Comparison of ENCODE assay signal across 29 mouse cellular contexts in the genomic region with DNA sequence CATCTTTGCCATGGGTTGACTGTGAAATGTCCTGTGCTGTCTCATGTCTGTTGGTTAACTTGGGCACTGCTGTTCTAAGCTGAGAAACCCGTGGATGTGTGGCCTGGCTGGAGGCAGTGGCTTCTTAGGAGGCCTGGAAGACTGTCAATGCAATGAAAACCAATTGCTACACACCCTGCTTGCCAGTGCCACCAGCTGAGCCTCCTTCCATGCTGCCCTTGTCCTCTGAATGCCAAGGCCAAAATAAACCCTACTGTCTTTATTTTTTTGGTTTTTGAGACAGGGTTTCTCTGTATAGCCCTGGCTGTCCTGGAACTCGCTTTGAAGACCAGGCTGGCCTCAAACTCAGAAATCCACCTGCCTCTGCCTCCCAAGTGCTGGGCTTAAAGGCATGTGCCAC. TPM values are rescaled to one million over a fixed set of nuclear protein-coding genes. Genes with fewer than 3 reads are reported as not detected.
"Had no signal": no experiment of that assay in that cellular context is flagged by ENCODE, and none has a peak within 500 bp of the region (broad histone marks: within the 10 kb centered on the region; RNA-seq: fewer than 3 reads in every experiment).

No protein-coding gene starts in this region.

- ATAC-seq: hindbrain, embryonic 16.5 days; inflammation-experienced regulatory T-cells, adult 6 months; intestine, embryonic 15.5 days; intestine, postnatal 0 days; liver, embryonic 12.5 days had no signal

- H3K4me2 ChIP-seq: heart, embryonic 12.5 days; hindbrain, embryonic 12.5 days; hindbrain, embryonic 14.5 days; intestine, embryonic 15.5 days; kidney, embryonic 15.5 days; limb, embryonic 13.5 days; limb, embryonic 15.5 days; liver, embryonic 12.5 days had no signal

- H3K27ac ChIP-seq: heart, embryonic 10.5 days; hindbrain, embryonic 10.5 days; hindbrain, embryonic 12.5 days; hindbrain, embryonic 14.5 days; intestine, embryonic 15.5 days; kidney, embryonic 15.5 days; kidney, postnatal 0 days; limb, embryonic 13.5 days; limb, embryonic 15.5 days; liver, embryonic 12.5 days; liver, embryonic 14.5 days had no signal

- H3K27me3 ChIP-seq: heart, embryonic 12.5 days; hindbrain, embryonic 12.5 days; intestine, embryonic 15.5 days; kidney, embryonic 15.5 days; limb, embryonic 13.5 days; limb, embryonic 15.5 days; liver, embryonic 12.5 days had no signal

- H3K4me1 ChIP-seq: heart, embryonic 12.5 days; hindbrain, embryonic 10.5 days; hindbrain, embryonic 12.5 days; intestine, embryonic 15.5 days; kidney, embryonic 15.5 days; limb, embryonic 15.5 days; liver, embryonic 12.5 days had no signal

- DNase-seq: gastrocnemius, postnatal 10 days; gastrocnemius, postnatal 25 days; heart, adult 18-20 months; heart, postnatal 10 days; heart, postnatal 4 days; kidney, adult 2 months; kidney, adult 9 months; kidney, postnatal 14 days; kidney, postnatal 36 days; layer of hippocampus, adult 9-11 months; layer of hippocampus, postnatal 36 days; left cerebral cortex, postnatal 4 days had no signal

- H3K4me3 ChIP-seq: heart, embryonic 10.5 days; heart, embryonic 12.5 days; hindbrain, embryonic 10.5 days; hindbrain, embryonic 12.5 days; intestine, embryonic 15.5 days; kidney, embryonic 15.5 days; limb, embryonic 13.5 days; limb, embryonic 15.5 days; liver, embryonic 12.5 days had no signal

- H3K9me3 ChIP-seq: heart, embryonic 10.5 days; heart, embryonic 12.5 days; hindbrain, embryonic 10.5 days; intestine, embryonic 15.5 days; kidney, embryonic 15.5 days; limb, embryonic 15.5 days had no signal

- H3K9ac ChIP-seq: heart, embryonic 12.5 days; hindbrain, embryonic 12.5 days; hindbrain, embryonic 14.5 days; intestine, embryonic 15.5 days; kidney, embryonic 15.5 days; limb, embryonic 13.5 days; limb, embryonic 15.5 days; liver, embryonic 12.5 days; liver, embryonic 14.5 days had no signal

RNA-seq across cellular contexts. Expression of gene Ror2, which starts 44.3 kb away (rescaled TPM):
- total RNA-seq: granulocyte monocyte progenitor cell, adult 5-6 weeks; liver, adult 2 months had no signal
- polyA plus RNA-seq: inflammation-experienced regulatory T-cells, adult 6 months had no signal
